Mouse (Mus musculus) kidney, adult 11 months (tissue): Measurements from ENCODE around the gene Mrps2.
"Not testable (repeated sequence)": the region's sequence is repeated elsewhere in the genome, so short reads cannot be mapped to it uniquely, and the experiment has no call there.

Source experiments
- DNase-seq: peaks from one replicate; pipeline ENCODE4 v3.0.0; 2022

The Mrps2 gene

GRCm38 (mm10) chr2:28479208-28480204 lies 11.6 kb downstream of the Mrps2 start:
- DNase-seq, result peak; percentile 1

GRCm38 (mm10) chr2:28483861-28484260 lies 16.0 kb downstream of the Mrps2 start:
- peak; percentile 57 for DNase-seq

- DNase-seq, result no peak
These were observed 26.7 kb downstream of the Mrps2 start for GRCm38 (mm10) chr2:28494521-28494920.

- DNase-seq, result no peak
These were observed 27.4 kb downstream of the Mrps2 start for GRCm38 (mm10) chr2:28495207-28495756.

- DNase-seq, result no peak
These were observed 28.1 kb downstream of the Mrps2 start for GRCm38 (mm10) chr2:28495801-28496595.

- no peak for DNase-seq
These were observed 28.8 kb downstream of the Mrps2 start, which contains the start of gene Gbgt1 for GRCm38 (mm10) chr2:28496671-28497070. Gbgt1 (plus strand) TSS chr2:28496891.

GRCm38 (mm10) chr2:28497561-28497960 lies 29.7 kb downstream of the Mrps2 start:
- DNase-seq, result no peak

- DNase-seq, result no peak
These were observed 30.6 kb downstream of the Mrps2 start for GRCm38 (mm10) chr2:28498431-28498830.

GRCm38 (mm10) chr2:28502987-28503386 lies 35.1 kb downstream of the Mrps2 start:
- no peak for DNase-seq

GRCm38 (mm10) chr2:28504676-28505075 lies 36.8 kb downstream of the Mrps2 start:
- DNase-seq, result no peak

- no peak for DNase-seq
These were observed 37.9 kb downstream of the Mrps2 start, which contains the start of gene Gm10134 for GRCm38 (mm10) chr2:28505795-28506194. Gm10134 (plus strand) TSS chr2:28506095.

GRCm38 (mm10) chr2:28506291-28506690 lies 38.4 kb downstream of the Mrps2 start:
- DNase-seq, result no peak

- not testable (repeated sequence) for DNase-seq
These were observed 43.7 kb downstream of the Mrps2 start for GRCm38 (mm10) chr2:28511600-28511999.

- DNase-seq, result peak; percentile 76
These were observed 45.0 kb downstream of the Mrps2 start, which contains the start of gene Ralgds for GRCm38 (mm10) chr2:28512798-28513401. Ralgds (plus strand) TSS chr2:28513125.

GRCm38 (mm10) chr2:28513431-28514370 lies 45.8 kb downstream of the Mrps2 start:
- DNase-seq, result peak; percentile 33

- DNase-seq, result peak; percentile 64
These were observed 46.6 kb downstream of the Mrps2 start for GRCm38 (mm10) chr2:28514489-28514888.

- DNase-seq, result peak; percentile 83
These were observed 49.5 kb downstream of the Mrps2 start for GRCm38 (mm10) chr2:28517206-28517909.

- DNase-seq, result no peak
These were observed 50.4 kb downstream of the Mrps2 start for GRCm38 (mm10) chr2:28518231-28518630.

- no peak for DNase-seq
These were observed 52.7 kb downstream of the Mrps2 start for GRCm38 (mm10) chr2:28520581-28520980.
